Mouse (Mus musculus) heart, embryonic 16.5 days (tissue): ENCODE data around the gene Cgas. TPM values are rescaled to one million over a fixed set of nuclear protein-coding genes. Genes with fewer than 3 reads are reported as not detected.

Experiments used
- microRNA-seq: library from miRNA; unstranded; fragments of <30 nt; microRNA quantifications from one replicate; pipeline ENCODE4, GENCODE M21; 2017
- polyA plus RNA-seq: library from polyadenylated mRNA; unstranded; fragments of >200 nt; fragmentation: Nextera tagmentation; extraction: Ambion mirVana; gene quantifications from 2 replicates; pipeline ENCODE4 v1.2.1, GENCODE M21; 2015

The Cgas gene
- polyA plus RNA-seq, 1 experiment from 2014 or later = 1.5 TPM

Small RNA genes within 50 kb of the gene (microRNA-seq; reads per million reads assigned to microRNA genes)
- not detected for gene Gm26377

Other genes with a start within 250 kb of the Cgas start
- gene Gsta1, start 212.6 kb downstream of the Cgas start, polyA plus RNA-seq = 0.42 TPM in 1 of 2 replicates, not detected in the other
- gene Gm3776, start 186.1 kb downstream of the Cgas start, polyA plus RNA-seq = not detected in 2 replicates
- gene Gm10639, start 153.3 kb downstream of the Cgas start, polyA plus RNA-seq = not detected in 2 replicates
- gene Omt2a, start 128.4 kb downstream of the Cgas start, polyA plus RNA-seq = not detected in 2 replicates
- not detected in 2 replicates for gene Omt2b, start 115.6 kb downstream of the Cgas start, polyA plus RNA-seq
- 0.20 and 0.42 TPM in 2 replicates for gene Gsta2, start 87.4 kb downstream of the Cgas start, polyA plus RNA-seq
- not detected in 2 replicates for gene Dppa5a, start 75.1 kb downstream of the Cgas start, polyA plus RNA-seq
- gene Ooep, start 64.5 kb downstream of the Cgas start, polyA plus RNA-seq = 0.39 and 0.44 TPM in 2 replicates
- gene Ddx43, start 47.5 kb downstream of the Cgas start, polyA plus RNA-seq = 0.08 and 0.12 TPM in 2 replicates
- 30.1 and 32.8 TPM in 2 replicates for gene Mto1, start 5.0 kb upstream of the Cgas start, polyA plus RNA-seq
- 0.49 and 0.50 TPM in 2 replicates for gene Gm17324, start 5.5 kb upstream of the Cgas start, polyA plus RNA-seq
- gene Eef1a1, start 45.9 kb upstream of the Cgas start, polyA plus RNA-seq = 3,112 and 3,297 TPM in 2 replicates
- gene Slc17a5, start 144.8 kb upstream of the Cgas start, polyA plus RNA-seq = 8.8 and 9.7 TPM in 2 replicates
- gene Cd109, start 172.3 kb upstream of the Cgas start, polyA plus RNA-seq = 3.6 and 5.0 TPM in 2 replicates